Mouse (Mus musculus) gastrocnemius, adult 2 months (tissue): ENCODE measurements at regions not wholly inside any gene's neighbourhood (a gene's known extent, or its start where the extent isn't known, plus 50 kb on each side); places are given as distances from the start of the nearest gene placed in this dataset.
A peak's percentile ranks its signal among the peaks of the same experiment; 100 is the strongest.
"Not testable (repeated sequence)": the region's sequence is repeated elsewhere in the genome, so short reads cannot be mapped to it uniquely, and the experiment has no call there.

Experiments used
- DNase-seq: peaks from one replicate; pipeline ENCODE4 v3.0.0; 2022
- H3K27ac ChIP-seq: fragments of 200-600 bp; 2 replicates; pipeline ENCODE4 v1.8.1; 2022; ENCODE audit warnings: mild to moderate bottlenecking
- H3K4me3 ChIP-seq: fragments of 200-600 bp; 2 replicates; pipeline ENCODE4 v1.8.1; 2022; ENCODE audit warnings: mild to moderate bottlenecking, moderate library complexity
- CTCF ChIP-seq: fragments of 200-600 bp; IDR thresholded peaks from 2 replicates; pipeline ENCODE4 v1.8.1; 2022; ENCODE audit warnings: antibody characterized with exemption, mild to moderate bottlenecking, moderate library complexity
- intact Hi-C: fragments of 180-260 bp; cut with DNase I; formaldehyde crosslinking; loops from one replicate; pipeline ENCODE4 v1.15.1; 2025

DNA sequence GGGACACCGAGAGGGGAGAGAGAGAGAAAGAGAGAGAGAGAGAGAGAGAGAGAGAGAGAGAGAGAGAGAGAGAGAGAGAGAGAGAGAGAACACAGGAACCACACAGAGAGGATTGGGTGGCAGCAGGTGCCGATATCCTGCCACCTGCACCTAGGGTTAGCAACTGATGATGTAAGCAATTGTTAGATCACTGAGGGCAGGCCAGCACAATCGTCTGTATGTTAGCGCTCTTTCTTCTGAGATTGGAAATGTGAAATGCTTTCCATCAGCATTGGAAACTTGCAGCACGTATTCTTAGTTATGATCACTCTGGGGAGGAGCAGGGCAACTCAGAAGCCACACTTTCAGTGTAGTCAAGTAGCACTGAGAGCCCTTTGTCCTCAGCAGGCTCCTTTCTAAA is 459.4 kb downstream of the Dad1 start:
- no peak overlapping the region for H3K27ac ChIP-seq
- no peak overlapping the region for H3K4me3 ChIP-seq
- no peak for DNase-seq
- intact Hi-C loops, result no loop called here
- no peak for TF ChIP-seq CTCF

DNA sequence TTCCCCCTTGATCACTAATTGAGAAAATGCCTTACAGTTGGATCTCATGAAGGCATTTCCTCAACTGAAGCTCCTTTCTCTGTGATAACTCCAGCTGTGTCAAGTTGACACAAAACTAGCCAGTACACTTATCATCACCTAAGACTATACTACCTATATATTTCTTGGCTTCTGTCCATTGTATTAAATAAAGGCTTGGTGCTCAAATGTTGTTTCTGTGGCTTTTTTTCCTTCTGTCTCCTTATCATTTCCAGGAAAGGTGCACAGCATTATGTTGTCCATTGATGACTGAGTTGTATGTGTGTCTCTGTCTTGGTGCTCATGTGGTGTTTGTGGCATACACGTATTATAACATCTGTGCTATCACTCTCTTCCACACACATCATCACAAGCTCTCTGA is 461.5 kb downstream of the Dad1 start:
- intact Hi-C loops, H3K4me3 ChIP-seq, H3K27ac ChIP-seq, DNase-seq: not testable (repeated sequence)

DNA sequence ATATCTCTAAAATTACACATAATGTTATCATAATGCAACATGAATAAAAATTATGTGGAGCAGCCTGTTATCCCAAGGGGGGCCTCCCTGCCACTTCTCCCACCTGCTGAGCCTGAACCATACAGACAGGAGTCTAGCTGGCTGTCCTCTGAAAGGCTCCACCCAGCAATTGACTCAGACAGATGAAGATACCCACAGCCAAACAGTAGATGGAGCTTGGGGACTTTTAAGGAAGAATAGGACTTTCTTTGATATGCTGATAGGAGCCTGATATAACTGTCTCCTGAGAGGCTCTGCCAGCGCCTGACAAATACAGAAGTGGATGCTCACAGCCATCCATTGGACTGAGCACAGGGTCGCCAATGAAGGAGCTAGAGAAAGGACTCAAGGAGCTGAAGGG is 468.4 kb downstream of the Dad1 start:
- intact Hi-C loops, H3K27ac ChIP-seq, H3K4me3 ChIP-seq, DNase-seq: not testable (repeated sequence)

DNA sequence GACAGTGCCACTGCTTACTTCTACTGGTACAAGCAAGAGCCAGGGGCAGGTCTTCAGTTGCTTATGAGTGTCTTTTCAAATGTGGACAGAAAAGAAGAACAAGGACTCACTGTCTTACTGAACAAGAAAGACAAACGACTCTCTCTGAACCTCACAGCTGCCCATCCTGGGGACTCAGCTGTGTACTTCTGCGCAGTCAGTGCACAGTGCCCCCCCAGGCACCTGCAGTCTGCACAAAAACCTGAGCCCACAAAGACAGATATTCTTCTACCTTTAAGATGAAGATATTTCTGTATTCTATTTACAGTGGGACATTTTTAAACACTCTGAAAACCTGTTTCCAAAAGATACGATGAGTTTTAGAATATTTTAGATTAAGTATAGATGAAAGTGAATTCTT is 476.5 kb downstream of the Dad1 start:
- intact Hi-C loops, result no loop called here
- no peak for TF ChIP-seq CTCF
- no peak for DNase-seq
- Histone ChIP-seq H3K27ac (no peak overlapping the region), H3K4me3 (no peak overlapping the region)

DNA sequence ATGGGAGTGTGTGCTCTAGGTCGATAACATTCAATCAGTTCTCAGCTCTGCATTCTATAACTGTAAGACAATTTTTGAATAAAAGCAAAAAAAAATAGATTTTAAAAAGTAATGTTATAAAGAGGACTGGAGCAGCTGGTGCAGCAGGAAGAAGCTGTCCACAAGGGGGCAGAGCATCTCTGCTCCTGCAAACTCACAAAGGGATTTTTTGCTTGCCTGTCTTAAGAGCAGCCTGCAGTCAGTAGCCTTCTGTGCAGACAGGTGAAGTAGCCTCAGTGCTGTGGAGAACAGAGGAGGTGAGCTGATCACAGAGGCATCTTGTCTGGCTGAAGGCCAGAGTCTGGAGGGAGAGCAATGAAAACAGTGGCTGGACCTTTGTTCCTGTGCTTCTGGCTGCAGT is 477.2 kb downstream of the Dad1 start:
- intact Hi-C loops, H3K4me3 ChIP-seq, H3K27ac ChIP-seq, DNase-seq: not testable (repeated sequence)
- peak; percentile 50 for TF ChIP-seq CTCF

DNA sequence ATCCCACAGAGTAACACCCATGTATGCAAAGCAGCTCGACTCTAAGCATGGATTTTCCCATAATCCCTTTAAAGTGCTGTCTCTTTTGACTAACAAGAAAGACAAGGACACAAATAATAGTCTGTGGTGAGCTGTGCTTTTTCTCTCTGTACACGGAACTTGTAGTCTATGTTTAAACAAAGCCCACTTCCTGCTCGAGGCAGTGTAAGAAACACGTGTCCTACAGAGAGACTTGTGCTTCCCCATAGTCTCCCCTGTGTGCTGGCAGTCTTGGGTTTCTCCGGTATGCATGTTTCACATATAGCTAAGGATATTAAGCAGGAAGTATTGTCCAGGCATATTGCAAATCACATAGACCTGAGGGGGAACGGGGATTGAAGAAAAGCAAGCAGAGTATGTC is 487.4 kb downstream of the Dad1 start:
- H3K27ac ChIP-seq, DNase-seq, H3K4me3 ChIP-seq, intact Hi-C loops: not testable (repeated sequence)

DNA sequence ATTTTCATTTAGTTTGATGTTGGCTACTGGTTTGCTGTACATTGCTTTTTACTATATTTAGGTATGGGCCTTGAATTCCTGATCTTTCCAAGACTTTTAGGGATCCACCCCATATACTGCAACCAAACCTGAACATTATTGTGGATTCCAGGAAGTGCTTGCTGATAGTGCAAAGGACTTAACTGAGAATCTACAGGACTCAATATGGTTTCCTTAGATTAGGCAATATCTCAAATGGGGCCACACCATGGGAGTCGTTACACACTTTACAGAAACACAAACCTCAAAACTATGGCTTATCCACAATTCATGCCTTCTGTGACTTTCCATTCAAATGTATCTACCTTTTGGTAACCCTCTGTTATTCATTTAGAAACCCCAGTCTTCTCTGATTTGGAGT is 488.0 kb downstream of the Dad1 start:
- H3K27ac ChIP-seq, intact Hi-C loops, H3K4me3 ChIP-seq, DNase-seq: not testable (repeated sequence)

DNA sequence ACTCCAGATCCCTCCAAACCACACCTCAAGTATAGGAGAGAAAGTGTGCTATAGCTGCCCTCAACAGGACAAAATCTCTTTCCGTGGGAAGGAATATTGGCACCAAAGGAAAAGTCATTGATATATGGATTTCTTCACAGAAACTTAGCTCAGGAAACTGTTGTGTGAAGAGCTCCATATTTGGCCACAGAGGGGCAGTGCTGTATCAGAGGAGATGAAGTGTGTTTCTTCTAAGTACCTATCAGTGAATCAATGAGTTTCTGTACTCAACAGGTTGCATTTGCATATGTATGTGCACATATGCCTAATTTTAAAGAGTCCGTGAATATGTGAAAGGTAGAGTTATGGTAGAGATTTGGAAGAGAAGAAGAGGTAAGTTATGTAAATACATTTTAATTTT is 493.3 kb downstream of the Dad1 start:
- intact Hi-C loops, result not testable (repeated sequence)

DNA sequence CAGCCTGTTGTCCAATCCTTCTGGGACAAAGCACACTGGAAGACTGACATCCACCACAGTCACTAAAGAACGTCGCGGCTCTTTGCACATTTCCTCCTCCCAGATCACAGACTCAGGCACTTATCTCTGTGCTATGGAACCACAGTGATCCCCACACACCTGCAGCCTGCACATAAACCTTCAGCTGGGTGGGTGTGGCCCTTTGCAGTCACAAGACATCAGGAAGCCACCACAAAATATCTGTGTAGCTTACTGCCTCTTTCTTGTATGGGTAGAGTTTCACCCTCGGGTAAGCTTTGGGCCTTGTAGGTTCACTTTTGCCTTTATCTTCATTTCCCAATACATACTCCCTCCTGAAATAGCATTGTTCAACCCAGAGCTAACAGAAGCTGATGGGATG is 496.1 kb downstream of the Dad1 start:
- intact Hi-C loops, DNase-seq, H3K27ac ChIP-seq, H3K4me3 ChIP-seq: not testable (repeated sequence)

More for the DNA sequence above, 493.3 kb downstream of the Dad1 start:
- H3K4me3 ChIP-seq, DNase-seq, H3K27ac ChIP-seq: not testable (repeated sequence)

DNA sequence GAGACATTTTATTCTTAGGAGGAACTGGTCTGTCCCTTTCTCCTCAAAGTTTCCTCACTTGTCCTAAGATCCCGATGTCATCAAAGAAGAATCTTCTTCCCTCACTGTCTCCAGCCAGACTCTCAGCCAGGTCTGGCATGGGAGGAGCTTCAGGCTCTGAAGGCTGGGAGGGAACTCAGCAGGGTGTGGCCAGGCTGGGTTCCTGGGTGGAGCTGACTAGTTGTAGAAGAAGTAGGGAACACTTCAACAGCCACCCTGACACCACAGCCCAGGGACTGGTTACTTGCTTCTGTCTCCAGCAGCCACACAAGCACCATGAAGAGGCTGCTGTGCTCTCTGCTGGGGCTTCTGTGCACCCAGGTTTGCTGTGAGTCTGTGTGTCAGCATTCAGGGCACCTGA is 496.8 kb downstream of the Dad1 start:
- intact Hi-C loops, H3K4me3 ChIP-seq, H3K27ac ChIP-seq, DNase-seq: not testable (repeated sequence)

DNA sequence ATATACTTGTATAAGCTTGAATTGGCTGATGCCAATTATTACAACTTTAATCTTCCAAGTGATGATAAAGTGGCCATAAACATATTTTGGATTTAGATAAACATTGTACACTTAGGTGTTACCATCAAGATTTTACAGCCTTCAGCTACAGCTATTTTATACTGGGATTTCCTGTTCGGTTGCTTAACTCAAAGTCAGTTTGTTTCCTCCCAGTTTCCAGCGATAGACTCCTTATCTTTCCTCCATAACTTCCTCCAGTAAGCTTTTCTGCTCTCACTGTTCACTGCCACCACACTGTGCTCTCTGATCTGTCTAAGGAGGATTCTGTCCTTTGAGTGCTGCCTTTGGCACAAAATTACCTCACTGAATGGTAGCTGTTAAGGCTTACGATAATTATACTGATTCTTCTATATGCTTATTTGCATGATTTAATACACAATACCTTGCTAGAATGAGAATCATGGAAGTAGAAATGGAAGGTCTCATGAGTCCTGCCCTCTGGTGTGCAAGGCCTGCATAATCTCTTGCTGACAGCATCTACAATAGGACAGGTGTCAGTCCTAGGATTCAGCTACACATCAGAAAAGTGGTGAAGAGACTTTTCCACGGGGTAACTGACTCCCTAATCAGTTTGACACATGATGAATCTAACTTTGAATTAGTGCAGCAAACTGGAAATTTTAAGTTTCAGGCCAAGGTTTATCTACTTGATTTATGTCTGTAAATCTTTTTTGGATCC is 503.0 kb downstream of the Dad1 start:
- Histone ChIP-seq H3K27ac (no peak overlapping the region), H3K4me3 (no peak overlapping the region)
- intact Hi-C loops, result no loop called here
- DNase-seq, result no peak
- no peak for TF ChIP-seq CTCF

DNA sequence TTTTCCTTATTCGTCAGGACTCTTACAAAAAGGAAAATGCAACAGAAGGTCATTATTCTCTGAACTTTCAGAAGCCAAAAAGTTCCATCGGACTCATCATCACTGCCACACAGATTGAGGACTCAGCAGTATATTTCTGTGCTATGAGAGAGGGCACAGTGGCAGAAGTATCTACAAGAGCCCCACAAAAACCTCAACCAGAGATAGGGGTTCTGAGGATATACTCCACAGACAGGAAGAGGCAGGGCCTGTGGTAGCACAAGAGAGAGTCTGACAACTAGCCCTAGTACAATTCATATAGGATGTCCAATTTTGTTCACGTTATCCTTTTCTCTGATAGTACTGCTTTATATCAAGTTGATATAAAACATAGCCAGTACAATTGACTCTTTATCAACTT is 510.4 kb downstream of the Dad1 start:
- H3K4me3 ChIP-seq, DNase-seq, intact Hi-C loops, H3K27ac ChIP-seq: not testable (repeated sequence)

DNA sequence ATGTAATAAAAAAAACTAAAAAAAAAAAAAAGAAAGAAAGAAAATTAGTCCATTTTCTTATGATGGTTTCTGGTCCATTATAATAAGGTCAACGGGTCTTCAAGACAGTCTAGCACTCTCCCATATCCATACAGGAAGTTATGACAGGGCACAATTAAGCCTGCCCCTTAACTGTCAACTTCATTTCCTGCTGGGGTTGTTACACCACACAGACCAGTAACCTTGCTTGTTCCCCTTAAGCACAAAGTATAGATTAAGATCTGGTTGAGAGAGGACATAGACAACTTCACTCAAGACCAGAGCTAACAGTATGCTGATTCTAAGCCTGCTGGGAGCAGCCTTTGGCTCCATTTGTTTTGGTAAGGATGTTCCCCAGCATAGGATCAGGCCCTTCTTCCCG is 511.0 kb downstream of the Dad1 start:
- intact Hi-C loops, H3K4me3 ChIP-seq, H3K27ac ChIP-seq, DNase-seq: not testable (repeated sequence)

DNA sequence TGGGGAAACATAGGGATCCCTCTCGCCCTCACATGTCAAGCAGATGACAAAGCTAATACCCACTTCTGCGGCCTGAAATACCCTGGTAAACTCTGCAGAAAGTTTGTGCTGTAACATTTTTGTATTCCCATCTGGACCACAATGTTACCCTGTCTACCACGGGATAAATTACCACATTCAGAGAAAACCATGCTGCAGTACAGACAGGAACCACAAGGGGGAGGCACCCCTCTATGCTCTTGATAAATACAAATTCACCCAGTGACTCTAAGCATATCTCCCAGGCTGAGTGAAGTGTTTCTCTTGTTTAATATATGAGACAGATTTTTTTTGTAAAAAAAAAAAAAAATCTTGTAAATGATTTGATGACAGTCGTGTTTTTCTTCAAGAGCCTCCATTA is 512.7 kb downstream of the Dad1 start:
- H3K27ac ChIP-seq, H3K4me3 ChIP-seq, intact Hi-C loops: not testable (repeated sequence)
- DNase-seq, result peak; percentile 17
- peak; percentile 46 for TF ChIP-seq CTCF
